Mouse (Mus musculus) E14TG2a.4 (cell line): ENCODE measurements at regions not wholly inside any gene's neighbourhood (a gene's known extent, or its start where the extent isn't known, plus 50 kb on each side); places are given as distances from the start of the nearest gene placed in this dataset.

ENCODE experiments used
- CTCF ChIP-seq: conservative IDR thresholded peaks from 2 replicates; pipeline ENCODE4 v1.5.1; 2014; ENCODE audit warnings: low read length
- NANOG ChIP-seq: IDR thresholded peaks from 2 replicates; pipeline ENCODE4 v1.6.1; 2014; ENCODE audit warnings: borderline replicate concordance, low read length, mixed read lengths
- POU5F1 ChIP-seq: IDR thresholded peaks from 2 replicates; pipeline ENCODE4 v1.6.1; 2014; ENCODE audit warnings: low read length, borderline replicate concordance

DNA sequence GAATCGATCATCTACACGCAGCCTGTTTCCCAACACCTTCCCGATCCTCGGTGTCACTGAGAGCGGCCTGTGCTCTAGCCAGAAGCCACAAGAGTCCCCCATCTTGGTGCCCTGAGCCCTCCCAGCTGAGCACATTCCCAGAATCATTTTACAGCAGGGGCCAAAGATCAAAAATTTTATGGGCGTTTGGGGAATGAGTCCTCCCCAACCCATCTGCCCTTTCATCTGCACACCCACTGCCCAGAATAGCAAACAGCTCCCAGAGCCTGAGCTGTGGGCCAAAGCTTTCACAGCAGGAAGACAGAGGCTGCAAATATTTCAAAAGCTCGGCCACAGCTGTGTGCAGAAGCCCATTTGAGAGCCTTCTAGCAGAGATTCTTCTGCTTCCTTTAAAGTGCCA, 89.0 kb downstream of the Polr2m start:
- TF ChIP-seq CTCF (no peak), NANOG (no peak), POU5F1 (no peak)
